Mouse (Mus musculus): ENCODE results near the gene Lekr1.

Lekr1 gene

DNA sequence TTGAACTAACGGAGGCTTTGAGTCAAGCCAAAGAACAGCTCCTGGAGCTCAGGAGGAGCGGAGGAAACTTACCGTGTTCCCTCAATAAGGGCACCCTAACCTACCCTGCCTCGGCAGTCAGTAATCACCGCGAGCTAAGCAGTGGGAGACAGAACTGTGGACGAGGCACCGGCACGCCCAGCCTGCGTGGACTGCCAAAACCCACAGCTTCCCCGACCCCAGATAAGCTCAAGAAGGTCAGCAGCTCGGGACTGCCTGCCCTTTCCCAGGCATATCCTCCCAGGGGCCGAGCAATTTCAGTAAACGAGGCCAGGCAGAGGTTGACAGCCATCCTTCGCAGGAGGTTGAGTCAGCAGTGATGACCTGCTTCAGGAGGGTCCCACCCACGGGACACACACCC is 164.8 kb downstream of the Lekr1 start:
- DNase-seq (ENCODE audit: low read depth, low spot score) = no peak

DNA sequence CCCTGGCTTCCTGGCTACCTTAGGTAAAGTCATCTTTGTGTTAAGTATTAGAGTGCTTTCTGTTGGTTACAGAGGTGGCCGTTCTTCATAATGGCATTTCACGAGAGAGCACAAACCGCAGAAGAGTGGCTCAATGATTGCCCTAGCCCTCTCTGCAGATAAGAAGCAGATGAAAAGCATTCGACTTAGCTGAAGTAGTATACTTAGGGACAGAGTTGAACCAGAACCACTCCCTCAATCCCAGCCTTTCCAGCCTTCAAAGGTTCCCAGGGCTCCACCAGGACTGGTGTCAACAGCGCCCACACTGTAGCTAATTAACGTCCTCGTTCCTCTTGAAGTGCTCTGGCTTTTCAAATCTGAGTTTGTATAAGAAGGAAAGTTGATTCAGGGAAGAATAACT is 166.4 kb downstream of the Lekr1 start:
- no peak for DNase-seq (ENCODE audit: low read depth, low spot score)

DNA sequence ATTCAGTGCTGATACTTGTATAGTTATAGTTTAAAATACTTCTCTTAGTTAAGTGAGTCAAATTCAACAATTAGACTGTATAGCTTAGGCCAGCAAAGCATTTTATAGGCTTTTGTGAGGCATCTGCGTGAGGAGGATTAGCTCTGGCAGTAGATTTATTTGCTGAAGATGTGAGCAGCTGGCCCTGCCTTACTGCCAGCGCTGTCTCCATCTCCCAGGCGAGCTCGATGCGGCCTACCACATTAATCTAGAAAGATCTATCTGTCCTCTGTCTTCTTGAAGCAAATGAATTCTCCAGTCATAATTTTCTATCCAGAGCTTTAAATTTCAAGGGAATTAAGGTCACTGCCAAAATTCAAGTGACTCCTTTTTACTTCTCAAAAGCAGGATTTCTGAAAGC is 170.4 kb downstream of the Lekr1 start:
- DNase-seq (ENCODE audit: low read depth, low spot score) = no peak

DNA sequence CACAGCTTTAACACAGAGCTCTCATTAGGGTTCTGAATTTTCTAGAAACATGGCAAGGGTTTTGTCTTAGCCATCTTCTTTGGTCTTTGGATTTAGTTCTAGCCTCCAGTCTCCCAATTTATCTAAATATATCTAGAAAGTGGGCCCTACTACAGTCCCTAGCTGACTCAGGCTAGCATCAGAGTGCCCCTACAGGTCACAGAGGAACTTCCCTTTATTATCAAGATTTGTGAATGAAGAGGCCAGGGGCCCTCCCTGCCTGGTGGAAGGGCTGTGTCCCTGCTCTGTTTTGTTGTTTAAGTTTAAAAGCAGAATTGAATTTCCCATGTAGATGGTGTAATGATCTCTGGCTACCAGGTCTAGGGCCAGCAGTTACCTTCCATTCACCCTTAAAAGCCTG is 173.6 kb downstream of the Lekr1 start:
- DNase-seq (ENCODE audit: low read depth, low spot score) = no peak

DNA sequence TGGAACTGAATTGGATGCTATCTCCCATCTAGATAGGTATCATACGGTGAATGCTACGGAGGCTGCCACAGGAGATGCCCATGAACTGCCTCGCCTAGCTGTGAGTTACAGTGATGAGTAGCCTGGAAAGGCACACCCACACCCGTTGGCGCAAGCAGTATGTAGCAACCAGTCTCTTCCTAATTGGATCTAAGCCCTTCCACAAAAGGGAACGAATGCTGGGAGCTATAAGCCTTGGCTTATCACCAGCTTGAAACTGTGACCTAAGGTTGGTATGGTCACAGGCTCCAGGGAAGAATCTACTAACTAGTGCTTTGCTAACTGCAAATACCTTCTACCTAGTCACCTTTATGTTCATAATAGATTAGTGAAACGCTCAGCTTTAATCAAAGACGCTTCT is 175.1 kb downstream of the Lekr1 start:
- no peak for DNase-seq (ENCODE audit: low read depth, low spot score)

GRCm38 (mm10) chr3:65842515-65843184 is 176.6 kb downstream of the Lekr1 start:
- no peak for DNase-seq (ENCODE audit: low read depth, low spot score)

GRCm38 (mm10) chr3:65843185-65843552 is 177.1 kb downstream of the Lekr1 start:
- DNase-seq (ENCODE audit: low read depth, low spot score) = no peak

GRCm38 (mm10) chr3:65844302-65844701 is 178.3 kb downstream of the Lekr1 start:
- no peak for DNase-seq (ENCODE audit: low read depth, low spot score)

DNA sequence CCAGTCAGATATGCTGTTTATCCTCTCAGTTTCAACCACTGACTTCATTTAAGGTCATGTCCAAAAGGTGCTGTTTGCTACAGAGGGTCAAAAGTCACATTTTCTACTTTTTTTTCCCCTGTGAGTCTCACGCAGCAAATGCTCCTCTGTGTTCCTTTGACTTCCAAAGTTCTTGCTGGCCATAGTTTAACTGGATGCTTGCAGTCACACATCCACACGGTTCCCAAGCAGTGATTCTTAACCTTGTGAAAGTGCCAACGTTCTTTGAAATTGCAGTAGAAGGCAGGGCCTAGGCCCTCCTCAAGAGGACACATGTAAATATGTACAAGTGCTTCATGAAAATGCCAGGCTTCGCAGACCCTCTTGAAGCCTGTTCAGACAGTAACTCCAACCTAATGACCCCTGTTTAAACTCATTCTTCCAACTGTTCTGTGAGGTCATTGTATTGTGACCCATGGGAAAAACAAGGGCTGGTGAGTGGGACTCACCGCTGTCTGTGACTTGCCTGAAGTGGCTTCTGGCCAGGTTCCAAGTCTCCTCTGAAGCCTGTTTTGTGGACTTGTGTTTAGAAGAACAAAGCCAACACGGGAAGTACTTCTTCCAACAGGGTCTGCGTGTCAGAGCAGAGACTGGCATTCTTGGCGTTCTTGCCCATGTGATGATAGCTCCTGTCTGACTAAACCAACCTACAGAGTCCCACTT is 179.0 kb downstream of the Lekr1 start:
- no peak for DNase-seq (ENCODE audit: low read depth, low spot score)

GRCm38 (mm10) chr3:65847158-65847787 is 181.2 kb downstream of the Lekr1 start:
- no peak for DNase-seq (ENCODE audit: low read depth, low spot score)

DNA sequence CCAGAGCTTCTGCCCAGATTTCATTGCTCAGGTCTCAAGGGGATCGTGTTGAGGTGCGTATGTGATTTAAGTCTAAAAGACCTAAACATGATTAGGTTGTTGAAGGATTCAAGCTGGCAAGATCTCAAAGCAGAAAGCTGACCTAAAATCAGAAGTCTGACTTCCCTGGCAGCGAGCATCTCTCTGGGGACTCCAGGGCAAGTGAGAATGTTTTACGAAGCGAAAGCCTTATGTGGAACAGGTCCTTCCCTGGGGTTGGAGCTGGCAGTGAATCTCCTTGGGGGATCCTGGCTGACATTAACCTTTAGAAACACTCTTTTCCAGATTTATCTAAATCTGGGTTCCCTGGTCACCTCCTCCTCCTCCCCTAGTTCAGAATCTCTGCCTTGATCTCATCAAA is 187.7 kb downstream of the Lekr1 start:
- DNase-seq (ENCODE audit: low read depth, low spot score) = no peak

- no peak for DNase-seq (ENCODE audit: low read depth, low spot score)
Measured at GRCm38 (mm10) chr3:65855521-65855920, 189.5 kb downstream of the Lekr1 start.

DNA sequence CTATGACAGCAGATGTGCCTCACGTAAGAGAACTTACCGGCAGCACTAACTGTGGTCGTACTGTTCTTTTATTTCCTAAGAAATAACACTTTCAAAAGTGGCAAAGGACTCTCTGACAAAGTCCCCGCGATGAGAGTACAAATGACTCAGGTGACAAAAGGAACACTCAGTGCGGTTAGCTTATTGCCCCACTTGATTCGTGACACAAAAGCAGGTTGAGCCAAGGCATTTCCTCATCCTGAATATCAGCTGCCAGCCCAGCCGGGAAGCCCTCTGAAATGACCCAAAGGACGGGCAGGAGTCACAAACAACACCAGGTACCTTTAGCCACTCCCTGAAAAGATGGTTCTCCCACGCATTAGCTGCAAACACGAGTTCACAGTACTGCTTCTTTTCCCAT is 192.1 kb downstream of the Lekr1 start:
- DNase-seq (ENCODE audit: low read depth, low spot score) = no peak

DNA sequence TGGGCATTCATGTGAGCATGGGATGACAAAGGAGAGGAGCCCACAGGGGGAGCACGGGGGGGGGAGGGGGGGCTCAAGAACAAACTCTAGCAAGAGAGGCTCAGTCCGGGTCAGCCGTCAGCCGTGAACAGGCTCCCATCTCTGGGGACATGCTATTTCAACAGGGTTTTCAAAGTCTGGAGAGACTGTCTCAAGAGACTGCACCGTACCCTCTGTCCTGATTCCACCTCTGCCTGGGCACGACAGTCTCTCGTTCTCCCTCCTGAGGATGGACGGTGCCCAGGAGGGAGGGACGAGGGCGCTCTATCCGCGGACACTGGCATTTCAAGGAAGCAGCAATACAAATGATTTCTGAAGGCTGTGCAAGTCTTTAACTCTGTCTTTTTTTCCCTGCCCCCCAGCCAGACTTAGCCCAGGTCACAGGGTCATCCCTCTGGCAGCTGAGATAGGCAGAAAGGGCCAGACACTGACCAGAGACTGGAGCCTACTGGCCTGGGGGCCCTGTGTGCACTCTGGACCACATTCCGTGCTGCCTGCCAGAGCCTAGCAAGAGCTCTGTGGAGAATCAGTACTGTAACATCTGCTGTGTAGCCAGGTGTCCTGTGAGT is 192.8 kb downstream of the Lekr1 start:
- no peak for DNase-seq (ENCODE audit: low read depth, low spot score)

GRCm38 (mm10) chr3:65859750-65860149 is 193.7 kb downstream of the Lekr1 start:
- DNase-seq (ENCODE audit: low read depth, low spot score) = no peak

GRCm38 (mm10) chr3:65860903-65861302 is 194.9 kb downstream of the Lekr1 start:
- DNase-seq (ENCODE audit: low read depth, low spot score) = no peak

DNA sequence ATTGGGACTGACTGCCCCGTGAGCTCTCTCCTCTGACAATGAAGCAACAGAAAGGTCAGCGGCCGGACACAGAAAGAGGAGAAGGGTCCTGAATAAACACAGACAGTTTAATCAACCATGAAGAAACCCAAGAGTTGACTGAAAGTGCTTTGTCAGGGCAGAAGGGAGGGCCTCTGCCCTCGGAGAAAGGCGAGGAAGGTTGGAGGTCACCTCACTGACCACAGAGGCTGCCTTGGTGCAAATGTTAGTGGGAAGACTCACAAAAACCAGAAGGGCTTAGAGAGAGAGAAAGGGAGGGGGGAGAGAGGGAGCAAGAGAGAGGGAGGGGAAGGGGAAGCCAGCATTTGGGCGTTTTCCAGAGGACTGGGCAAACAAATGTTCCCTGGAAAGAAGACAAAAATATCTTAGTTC is 195.4 kb downstream of the Lekr1 start:
- no peak for DNase-seq (ENCODE audit: low read depth, low spot score)

DNA sequence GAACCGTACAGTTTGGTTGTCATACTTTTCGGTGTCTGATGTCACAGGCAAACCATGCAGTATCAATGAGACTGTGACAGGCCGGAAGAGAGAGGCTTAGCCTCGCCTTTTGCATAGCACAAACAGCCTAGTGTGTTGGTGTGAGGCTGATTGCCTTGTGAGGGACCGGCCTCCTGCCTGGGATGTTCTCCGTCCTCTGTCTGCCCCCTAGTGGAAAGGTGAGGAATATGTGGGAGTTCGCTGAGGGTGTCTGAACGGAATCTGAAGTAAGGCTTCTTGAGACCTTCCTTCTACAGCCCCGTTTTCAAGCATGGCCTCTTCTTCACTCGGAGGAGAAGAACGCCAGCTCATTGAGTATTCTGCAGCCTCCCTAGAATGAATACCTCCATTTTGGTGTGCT is 197.3 kb downstream of the Lekr1 start:
- DNase-seq (ENCODE audit: low read depth, low spot score) = peak; percentile 76

DNA sequence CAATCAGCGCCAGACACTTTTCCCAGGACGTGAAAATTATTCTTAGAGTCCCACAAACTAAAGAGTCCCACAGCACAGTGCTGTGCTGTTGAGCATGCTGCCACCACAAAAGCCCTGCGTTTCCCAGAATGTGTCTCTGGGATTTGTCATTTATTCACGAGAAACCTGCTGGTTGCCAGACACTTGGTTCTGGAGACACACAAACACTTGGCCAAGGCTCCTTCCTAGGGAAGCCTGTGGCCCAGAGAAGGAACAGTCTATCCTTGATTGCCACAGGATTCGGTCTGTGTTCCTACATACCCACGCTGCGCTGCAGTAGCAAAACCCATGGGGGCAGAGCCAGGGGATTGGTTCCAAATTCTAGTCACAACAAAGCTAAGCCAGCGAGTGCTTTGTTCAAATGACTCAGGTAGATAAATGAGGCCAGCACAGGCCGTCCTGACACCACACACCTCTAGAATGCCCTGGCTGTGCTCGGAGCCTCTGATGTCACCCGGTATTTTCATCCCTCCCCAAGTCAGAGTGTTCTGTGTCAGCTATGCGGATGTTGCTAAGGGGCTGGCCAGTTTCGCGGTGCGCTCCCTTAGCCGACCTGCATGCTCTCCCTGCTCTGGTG is 197.8 kb downstream of the Lekr1 start:
- DNase-seq (ENCODE audit: low read depth, low spot score) = no peak

- no peak for DNase-seq (ENCODE audit: low read depth, low spot score)
Measured at GRCm38 (mm10) chr3:65868931-65869330, 202.9 kb downstream of the Lekr1 start.

- DNase-seq (ENCODE audit: low read depth, low spot score) = no peak
Measured at GRCm38 (mm10) chr3:65869724-65870123, 203.7 kb downstream of the Lekr1 start.

- DNase-seq (ENCODE audit: low read depth, low spot score) = no peak
Measured at GRCm38 (mm10) chr3:65871188-65871603, 205.2 kb downstream of the Lekr1 start.

Measured in CD4-positive, CD25-positive, alpha-beta regulatory T cell, adult 2 months (primary cell).